12 mouse cellular contexts compared by ENCODE assay signal in genomic region chr7:110893943-110894610, GRCm38 (mm10). TPM values are rescaled to one million over a fixed set of nuclear protein-coding genes. Genes with fewer than 3 reads are reported as not detected.
DNase-seq lines count a peak whose midpoint lies in the region; ATAC-seq lines count a peak whose summit lies in the region.
"Had no signal": no experiment of that assay in that cellular context is flagged by ENCODE, and none has a peak within 500 bp of the region (broad histone marks: within the 10 kb centered on the region; RNA-seq: fewer than 3 reads in every experiment).

No protein-coding gene starts in this region.

- H3K4me1 ChIP-seq in heart, embryonic 14.5 days (ENCODE audit: control insufficient read depth in 2 of 2, insufficient read depth in 2 of 2, low read length in 2 of 2): peaks cover 9 to 19% of the 10 kb centered on the region in 2 experiments
- peaks cover 35% of the 10 kb centered on the region for H3K4me1 ChIP-seq in liver, embryonic 13.5 days (replicated peaks)
- H3K4me1 ChIP-seq in megakaryocyte, embryonic 14.5 days: peaks cover 66% of the 10 kb centered on the region
- no peaks in the 10 kb centered on the region for H3K4me1 ChIP-seq in limb, embryonic 10.5 days
- H3K4me1 ChIP-seq: hindbrain, embryonic 13.5 days had no signal

- peak; percentile 65; the same call in 1 of the 2 replicates for ATAC-seq in heart, embryonic 14.5 days (ENCODE audit: insufficient number of reproducible peaks, insufficient read depth, low FRiP score, low read depth)
- peak; percentile 67 for ATAC-seq in liver, embryonic 13.5 days (ENCODE audit: low read depth)

- DNase-seq in heart, adult 11 months: peak; percentile 97
- DNase-seq in heart, postnatal 4 days: no peak
- DNase-seq in liver, embryonic 13.5 days: no peak
- no peak for DNase-seq in limb, embryonic 10.5 days (ENCODE audit: low spot score)
- no peak for DNase-seq in spleen, postnatal 14 days (ENCODE audit: low spot score in 2 of 2)
- DNase-seq in thymus, adult 18-20 months: no peak
- DNase-seq: adrenal gland, adult 8-10 months; thymus, postnatal 36 days had no signal

- no peaks in the 10 kb centered on the region for H3K36me3 ChIP-seq in heart, embryonic 14.5 days (ENCODE audit: control insufficient read depth, insufficient read depth, low read length)
- H3K36me3 ChIP-seq in liver, embryonic 13.5 days: peaks cover 5% of the 10 kb centered on the region; the same call in 1 of the 2 replicates
- peaks cover 99% of the 10 kb centered on the region for H3K36me3 ChIP-seq in megakaryocyte, embryonic 14.5 days (replicated peaks; ENCODE audit: low read length)
- no peaks in the 10 kb centered on the region for H3K36me3 ChIP-seq in limb, embryonic 10.5 days
- H3K36me3 ChIP-seq: hindbrain, embryonic 13.5 days had no signal

- H3K27me3 ChIP-seq in heart, embryonic 14.5 days (ENCODE audit: control insufficient read depth, insufficient read depth, low read length): no peaks in the 10 kb centered on the region
- no peaks in the 10 kb centered on the region for H3K27me3 ChIP-seq in liver, embryonic 13.5 days
- H3K27me3 ChIP-seq in megakaryocyte, embryonic 14.5 days (replicated peaks): no peaks in the 10 kb centered on the region
- no peaks in the 10 kb centered on the region for H3K27me3 ChIP-seq in limb, embryonic 10.5 days (ENCODE audit: low read depth, poor library complexity, severe bottlenecking)
- H3K27me3 ChIP-seq: hindbrain, embryonic 13.5 days had no signal

- H3K27ac ChIP-seq in heart, embryonic 14.5 days (replicated peaks in 1 of 2; ENCODE audit: control insufficient read depth in 1 of 2, insufficient read depth in 1 of 2, low read depth in 2 of 2, low read length in 2 of 2): peak overlapping the region in 1 of 2 experiments; percentile 14; a peak in 2 of 4 replicates
- peak overlapping the region; percentile 48 for H3K27ac ChIP-seq in liver, embryonic 13.5 days
- H3K27ac ChIP-seq in limb, embryonic 10.5 days: no peak overlapping the region
- H3K27ac ChIP-seq: hindbrain, embryonic 13.5 days had no signal

- no peaks in the 10 kb centered on the region for H3K9me3 ChIP-seq in heart, embryonic 14.5 days (ENCODE audit: control insufficient read depth, low read length)
- no peaks in the 10 kb centered on the region for H3K9me3 ChIP-seq in liver, embryonic 13.5 days (replicated peaks)
- H3K9me3 ChIP-seq in megakaryocyte, embryonic 14.5 days: no peaks in the 10 kb centered on the region
- no peaks in the 10 kb centered on the region for H3K9me3 ChIP-seq in limb, embryonic 10.5 days (replicated peaks)
- H3K9me3 ChIP-seq: hindbrain, embryonic 13.5 days had no signal

- peak overlapping the region; percentile 13; the same call in 1 of the 2 replicates for H3K9ac ChIP-seq in heart, embryonic 14.5 days (ENCODE audit: low read length)
- H3K9ac ChIP-seq in liver, embryonic 13.5 days: no peak overlapping the region; the same call in 1 of the 2 replicates
- H3K9ac ChIP-seq: hindbrain, embryonic 13.5 days had no signal

- H3K4me3 ChIP-seq in heart, embryonic 14.5 days (ENCODE audit: control insufficient read depth in 1 of 2, insufficient read depth in 1 of 2, low read depth in 1 of 2, low read length in 2 of 2): no peak overlapping the region
- H3K4me3 ChIP-seq in liver, embryonic 13.5 days (replicated peaks): no peak overlapping the region
- H3K4me3 ChIP-seq in megakaryocyte, embryonic 14.5 days (replicated peaks): peak overlapping the region; percentile 60
- no peak overlapping the region for H3K4me3 ChIP-seq in limb, embryonic 10.5 days
- H3K4me3 ChIP-seq: hindbrain, embryonic 13.5 days had no signal

- WGBS in heart, embryonic 14.5 days: 50% methylated on average over 10 of the region's 10 CpGs
- WGBS in liver, embryonic 13.5 days (ENCODE audit: insufficient replicate concordance): 52% methylated on average over 10 of the region's 10 CpGs
- WGBS in limb, embryonic 10.5 days: 88% methylated on average over 10 of the region's 10 CpGs

- H3K4me2 ChIP-seq in heart, embryonic 14.5 days (ENCODE audit: low read length): no peak overlapping the region
- H3K4me2 ChIP-seq in liver, embryonic 13.5 days: peak overlapping the region; percentile 5; the same call in 1 of the 2 replicates
- H3K4me2 ChIP-seq: hindbrain, embryonic 13.5 days had no signal

RNA-seq across cellular contexts. Expression of gene Lyve1, which starts 31.0 kb away (rescaled TPM):
- 10 to 100 TPM in 1 of 2 experiments, 1 to 10 TPM in 1; 9.0 to 10.2 TPM for total RNA-seq in heart, postnatal 4 days (2021)
- polyA plus RNA-seq in heart, embryonic 14.5 days (2014; fragmentation: Nextera tagmentation; extraction: Ambion mirVana): 5.7 and 6.3 TPM in 2 replicates
- 25.4 and 33.7 TPM in 2 replicates for polyA plus RNA-seq in liver, embryonic 13.5 days (2015; fragmentation: Nextera tagmentation; extraction: Ambion mirVana)
- polyA plus RNA-seq in megakaryocyte, embryonic 14.5 days (2012; ENCODE audit: insufficient read depth, low replicate concordance): 1.7 TPM in 1 of 2 replicates, not detected in the other
- polyA plus RNA-seq in limb, embryonic 10.5 days (2016; fragmentation: Nextera tagmentation; extraction: Ambion mirVana): 0.18 and 0.30 TPM in 2 replicates
- total RNA-seq: MEL had no signal

RNA-seq across cellular contexts. Expression of gene Rnf141, which starts 49.8 kb away (rescaled TPM):
- 10 to 100 TPM; 51.9 to 57.6 TPM for total RNA-seq in heart, postnatal 4 days (2021)
- 39.5 and 40.2 TPM in 2 replicates for polyA plus RNA-seq in heart, embryonic 14.5 days (2014; fragmentation: Nextera tagmentation; extraction: Ambion mirVana)
- polyA plus RNA-seq in liver, embryonic 13.5 days (2015; fragmentation: Nextera tagmentation; extraction: Ambion mirVana): 24.0 and 30.3 TPM in 2 replicates
- polyA plus RNA-seq in megakaryocyte, embryonic 14.5 days (2012; ENCODE audit: insufficient read depth, low replicate concordance): 1.8 TPM in 1 of 2 replicates, not detected in the other
- polyA plus RNA-seq in limb, embryonic 10.5 days (2016; fragmentation: Nextera tagmentation; extraction: Ambion mirVana): 16.8 and 18.3 TPM in 2 replicates
